Mouse (Mus musculus): Measurements from ENCODE around the gene Mast3. TPM values are rescaled to one million over a fixed set of nuclear protein-coding genes. Genes with fewer than 3 reads are reported as not detected.
"Not testable (repeated sequence)": the region's sequence is repeated elsewhere in the genome, so short reads cannot be mapped to it uniquely, and the experiment has no call there.

The Mast3 gene
- polyA plus RNA-seq, 1 experiment = 32.5 TPM

DNA sequence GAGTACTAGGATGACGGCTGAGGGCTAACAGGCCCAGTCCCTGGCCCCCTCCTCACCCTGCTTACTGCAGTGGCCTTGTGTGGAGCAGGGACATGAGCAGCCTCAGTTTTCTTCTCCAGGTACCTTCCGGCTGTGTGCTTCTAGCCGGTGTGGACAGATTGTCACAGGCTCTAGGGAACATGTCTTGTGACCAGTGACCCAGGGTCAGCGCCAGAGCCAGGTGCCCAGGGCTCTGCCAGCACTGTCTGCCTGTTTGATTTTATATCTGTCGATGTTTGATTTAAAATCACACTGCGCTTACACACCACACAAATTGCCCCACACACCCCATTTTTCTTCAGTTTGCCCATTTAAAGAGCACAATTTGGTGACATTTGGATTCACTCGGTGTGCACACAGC is 18.9 kb upstream of the Mast3 start:
- Histone ChIP-seq H3K27me3 (ENCODE audit: control insufficient read depth, insufficient read depth, insufficient read length) (no peaks in the 10 kb centered on the region), H3ac (ENCODE audit: control insufficient read depth, insufficient read length, low read depth) (no peak overlapping the region), H3K79me2 (ENCODE audit: control insufficient read depth, insufficient read depth) (no peaks in the 10 kb centered on the region), H3K79me3 (ENCODE audit: low read depth) (no peaks in the 10 kb centered on the region), H3K36me3 (ENCODE audit: control insufficient read depth, insufficient read depth) (peaks cover 19% of the 10 kb centered on the region), H3K4me3 (ENCODE audit: insufficient read depth, poor library complexity, severe bottlenecking) (no peak overlapping the region)
- TF ChIP-seq MYOD1 (IDR thresholded peaks at IDR 0.05; ENCODE audit: control insufficient read depth, insufficient read length, low read depth) = no peak
- TF ChIP-seq FOSL1 (IDR thresholded peaks at IDR 0.05; ENCODE audit: insufficient read depth, low read length, poor library complexity, severe bottlenecking) = no peak
- TF ChIP-seq CEBPB (IDR thresholded peaks at IDR 0.05; ENCODE audit: low read depth) = no peak
- no peak for TF ChIP-seq CTCF (IDR thresholded peaks at IDR 0.05; ENCODE audit: control insufficient read depth, insufficient read depth, insufficient read length)
- no peak for TF ChIP-seq MAX (IDR thresholded peaks at IDR 0.05)
- TF ChIP-seq USF1 (IDR thresholded peaks at IDR 0.05; ENCODE audit: low read depth) = no peak
- TF ChIP-seq MYOG (IDR thresholded peaks at IDR 0.05; ENCODE audit: control insufficient read depth, extremely low read depth, insufficient read length) = no peak

DNA sequence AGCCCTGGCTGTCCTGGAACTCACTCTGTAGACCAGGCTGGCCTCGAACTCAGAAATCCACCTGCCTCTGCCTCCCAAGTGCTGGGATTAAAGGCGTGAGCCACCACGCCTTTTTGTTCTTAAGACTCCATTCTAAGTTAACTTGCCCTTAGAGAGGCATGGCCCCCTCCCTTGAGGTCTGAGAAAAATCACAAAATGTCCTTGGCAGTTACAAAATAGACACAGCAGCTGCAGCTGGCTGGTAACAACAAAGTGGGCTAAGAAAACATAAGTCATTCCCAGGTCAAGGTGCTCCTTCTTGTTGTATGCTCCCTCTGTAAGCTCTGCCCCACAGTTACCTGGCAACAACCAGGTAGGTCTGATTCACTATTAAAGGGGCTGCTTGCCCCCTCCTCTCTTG is 17.7 kb upstream of the Mast3 start:
- H3K4me3 ChIP-seq (ENCODE audit: insufficient read depth, poor library complexity, severe bottlenecking); H3K79me3 ChIP-seq (ENCODE audit: low read depth); H3K27me3 ChIP-seq (ENCODE audit: control insufficient read depth, insufficient read depth, insufficient read length); H3ac ChIP-seq (ENCODE audit: control insufficient read depth, insufficient read length, low read depth); H3K79me2 ChIP-seq (ENCODE audit: control insufficient read depth, insufficient read depth): not testable (repeated sequence)
- H3K36me3 ChIP-seq (ENCODE audit: control insufficient read depth, insufficient read depth) = peaks cover 23% of the 10 kb centered on the region

DNA sequence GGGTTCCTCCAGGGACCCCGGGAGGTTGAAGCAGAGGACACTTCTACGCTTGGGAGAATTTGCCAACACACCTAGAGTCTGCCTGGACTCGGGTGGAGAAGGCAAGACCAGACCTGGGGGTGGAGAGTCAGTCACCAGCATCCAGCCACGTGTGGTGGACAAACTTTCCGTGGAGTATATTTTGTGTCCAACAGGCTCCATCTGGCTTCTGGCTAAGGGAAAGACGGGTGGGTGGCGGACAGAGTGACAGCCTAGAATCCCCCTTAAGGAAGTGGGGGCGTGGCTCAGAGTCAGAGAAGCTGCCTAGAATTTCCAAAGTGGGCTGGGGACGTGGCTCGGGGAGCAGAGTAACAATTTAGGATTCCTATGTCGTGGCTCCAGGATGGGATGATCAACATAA is 17.1 kb upstream of the Mast3 start:
- Histone ChIP-seq H3ac (ENCODE audit: control insufficient read depth, insufficient read length, low read depth) (no peak overlapping the region), H3K4me3 (ENCODE audit: insufficient read depth, poor library complexity, severe bottlenecking) (no peak overlapping the region), H3K79me3 (ENCODE audit: low read depth) (no peaks in the 10 kb centered on the region), H3K27me3 (ENCODE audit: control insufficient read depth, insufficient read depth, insufficient read length) (no peaks in the 10 kb centered on the region), H3K36me3 (ENCODE audit: control insufficient read depth, insufficient read depth) (peaks cover 26% of the 10 kb centered on the region), H3K79me2 (ENCODE audit: control insufficient read depth, insufficient read depth) (no peaks in the 10 kb centered on the region)
- no peak for TF ChIP-seq MAX (IDR thresholded peaks at IDR 0.05)
- TF ChIP-seq MYOD1 (IDR thresholded peaks at IDR 0.05; ENCODE audit: control insufficient read depth, insufficient read length, low read depth) = no peak
- no peak for TF ChIP-seq MYOG (IDR thresholded peaks at IDR 0.05; ENCODE audit: control insufficient read depth, extremely low read depth, insufficient read length)
- no peak for TF ChIP-seq USF1 (IDR thresholded peaks at IDR 0.05; ENCODE audit: low read depth)
- no peak for TF ChIP-seq CTCF (IDR thresholded peaks at IDR 0.05; ENCODE audit: control insufficient read depth, insufficient read depth, insufficient read length)

DNA sequence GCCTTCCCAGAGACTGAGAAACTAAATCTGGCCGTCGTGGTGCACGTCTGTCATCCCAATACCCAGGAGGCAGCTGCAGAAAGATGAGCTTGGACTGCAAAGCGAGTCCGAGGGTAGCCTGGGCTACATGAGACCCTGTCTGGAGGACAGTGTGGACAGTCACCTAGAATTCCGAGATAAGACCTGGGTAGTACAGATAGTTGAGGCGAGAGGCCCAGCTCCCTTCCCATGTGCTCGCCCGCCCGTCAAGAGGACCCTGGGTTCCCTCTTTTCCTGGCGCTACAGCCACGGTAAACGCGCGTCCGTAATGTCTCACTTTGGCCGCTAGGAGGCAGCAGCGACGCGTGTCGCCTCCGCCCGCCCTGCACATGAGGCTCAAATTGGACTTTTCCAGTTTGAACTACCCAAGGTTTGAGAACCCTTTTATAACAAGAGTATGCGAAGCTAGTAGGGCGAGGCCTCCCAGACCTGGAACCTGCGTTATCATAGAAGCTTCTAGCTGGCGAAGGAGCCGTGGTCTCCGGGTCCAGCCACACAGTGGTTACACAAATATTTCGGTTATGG is 16.6 kb upstream of the Mast3 start:
- H3K36me3 ChIP-seq (ENCODE audit: control insufficient read depth, insufficient read depth) = peaks cover 26% of the 10 kb centered on the region
- no peaks in the 10 kb centered on the region for H3K79me3 ChIP-seq (ENCODE audit: low read depth)
- no peaks in the 10 kb centered on the region for H3K79me2 ChIP-seq (ENCODE audit: control insufficient read depth, insufficient read depth)
- H3K27me3 ChIP-seq (ENCODE audit: control insufficient read depth, insufficient read depth, insufficient read length) = no peaks in the 10 kb centered on the region
- H3ac ChIP-seq (ENCODE audit: control insufficient read depth, insufficient read length, low read depth) = no peak overlapping the region
- no peak overlapping the region for H3K4me3 ChIP-seq (ENCODE audit: insufficient read depth, poor library complexity, severe bottlenecking)
- TF ChIP-seq MYOD1 (IDR thresholded peaks at IDR 0.05; ENCODE audit: control insufficient read depth, insufficient read length, low read depth) (no peak), CTCF (IDR thresholded peaks at IDR 0.05; ENCODE audit: control insufficient read depth, insufficient read depth, insufficient read length) (peak; percentile 92)

DNA sequence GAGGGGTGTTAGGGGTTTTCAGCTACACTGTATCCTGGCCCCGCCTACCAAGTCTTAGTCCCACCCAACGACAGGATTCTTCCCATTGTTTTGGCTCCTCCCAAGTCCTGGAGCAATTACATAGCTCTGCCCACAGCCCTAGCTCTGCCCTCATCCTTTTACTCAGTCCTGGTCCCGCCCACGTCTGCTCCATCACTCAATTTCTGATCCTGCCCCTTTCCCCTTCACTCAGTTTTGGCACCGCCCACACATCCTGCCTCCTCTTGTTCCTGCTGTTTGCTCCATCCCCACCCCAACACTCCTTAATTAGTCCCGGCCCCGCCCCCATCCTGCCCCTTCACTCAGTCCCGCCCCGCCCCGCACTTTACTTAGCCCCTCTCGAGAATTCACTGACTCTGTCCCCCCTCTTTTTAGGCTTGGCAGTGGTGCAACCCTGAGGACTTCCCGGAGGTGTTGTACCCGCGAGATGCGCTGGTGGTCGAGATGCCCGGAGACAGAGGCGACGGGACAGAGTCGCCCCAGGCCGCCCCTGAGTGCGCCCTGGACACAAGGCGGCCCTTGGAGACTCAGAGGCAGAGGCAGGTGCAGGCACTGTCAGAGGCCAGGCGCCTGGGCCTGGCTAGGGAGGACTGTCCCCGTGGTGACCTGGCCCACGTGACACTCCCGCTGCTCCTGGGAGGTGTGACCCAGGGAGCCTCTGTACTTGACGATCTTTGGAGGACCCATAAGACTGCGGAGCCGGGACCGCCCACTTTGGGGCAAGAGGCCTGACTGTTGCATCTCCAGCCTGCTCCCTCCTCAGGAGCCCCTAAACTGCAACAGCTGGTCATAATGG is 15.5 kb upstream of the Mast3 start:
- TF ChIP-seq MAX (IDR thresholded peaks at IDR 0.05) (no peak), CEBPB (IDR thresholded peaks at IDR 0.05; ENCODE audit: low read depth) (no peak), MYOD1 (IDR thresholded peaks at IDR 0.05; ENCODE audit: control insufficient read depth, insufficient read length, low read depth) (no peak)
- H3K27me3 ChIP-seq (ENCODE audit: control insufficient read depth, insufficient read depth, insufficient read length) = no peaks in the 10 kb centered on the region
- H3K4me3 ChIP-seq (ENCODE audit: insufficient read depth, poor library complexity, severe bottlenecking) = no peak overlapping the region
- H3ac ChIP-seq (ENCODE audit: control insufficient read depth, insufficient read length, low read depth) = no peak overlapping the region
- H3K79me3 ChIP-seq (ENCODE audit: low read depth) = no peaks in the 10 kb centered on the region
- no peaks in the 10 kb centered on the region for H3K79me2 ChIP-seq (ENCODE audit: control insufficient read depth, insufficient read depth)
- H3K36me3 ChIP-seq (ENCODE audit: control insufficient read depth, insufficient read depth) = peaks cover 26% of the 10 kb centered on the region

DNA sequence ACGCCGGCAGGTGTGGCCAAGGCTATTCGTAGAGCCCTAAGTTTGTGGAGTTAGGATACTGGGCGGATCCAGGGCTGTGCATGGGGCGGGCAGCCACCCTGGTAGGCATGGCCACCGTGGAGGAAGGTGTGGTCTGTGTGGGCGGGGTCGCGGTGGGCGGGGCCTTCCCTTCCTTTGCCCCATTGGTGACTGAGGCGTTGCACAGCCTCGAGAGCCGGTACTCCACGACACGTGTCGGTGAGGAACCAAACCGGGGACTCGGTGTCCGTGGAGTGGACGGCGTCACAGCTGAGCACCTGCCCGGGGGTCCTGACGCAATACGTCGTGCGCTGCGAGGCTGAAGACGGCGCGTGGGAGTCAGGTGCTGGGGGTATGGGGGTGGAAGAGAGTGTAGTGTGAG is 11.8 kb upstream of the Mast3 start:
- TF ChIP-seq USF1 (IDR thresholded peaks at IDR 0.05; ENCODE audit: low read depth) (no peak), MAX (IDR thresholded peaks at IDR 0.05) (no peak), CEBPB (IDR thresholded peaks at IDR 0.05; ENCODE audit: low read depth) (no peak)
- peak overlapping the region; percentile 23 for H3K4me3 ChIP-seq (ENCODE audit: insufficient read depth, poor library complexity, severe bottlenecking)

More for the DNA sequence above, 11.8 kb upstream of the Mast3 start:
- Histone ChIP-seq H3ac (ENCODE audit: control insufficient read depth, insufficient read length, low read depth) (peak overlapping the region; percentile 80), H3K36me3 (ENCODE audit: control insufficient read depth, insufficient read depth) (peaks cover 26% of the 10 kb centered on the region), H3K79me2 (ENCODE audit: control insufficient read depth, insufficient read depth) (peaks cover 11% of the 10 kb centered on the region), H3K27me3 (ENCODE audit: control insufficient read depth, insufficient read depth, insufficient read length) (no peaks in the 10 kb centered on the region), H3K79me3 (ENCODE audit: low read depth) (no peaks in the 10 kb centered on the region)
